Mouse (Mus musculus) T-helper 2 cell (primary cell): ENCODE data around the gene Ctsd.

Experiments used
- in situ Hi-C: fragments of 300-600 bp; cut with MboI, MseI; formaldehyde crosslinking; loops from one replicate; pipeline ENCODE4 v1.15.1; 2025; ENCODE audit warnings: high pct_unique_total_duplicates

The Ctsd gene

GRCm38 (mm10) chr7:142335151-142335550 is 52.7 kb downstream of the Ctsd start:
- in situ Hi-C loops, result loop anchor here (5.0 to 10.0 kb wide), 2 partner anchors 102 to 250 kb away; no protein-coding TSS in a partner anchor

GRCm38 (mm10) chr7:142334246-142334645 is 53.6 kb downstream of the Ctsd start:
- in situ Hi-C loops, result loop anchor here (5.0 to 10.0 kb wide), 2 partner anchors 251 to 343 kb away; no protein-coding TSS in a partner anchor

- in situ Hi-C loops, result loop anchor here (5.0 to 10.0 kb wide), 2 partner anchors 252 to 345 kb away; no protein-coding TSS in a partner anchor
These were observed 55.1 kb downstream of the Ctsd start for GRCm38 (mm10) chr7:142332741-142333140.

- in situ Hi-C loops, result loop anchor here (5.0 to 10.0 kb wide), 2 partner anchors 254 to 346 kb away; no protein-coding TSS in a partner anchor
These were observed 56.6 kb downstream of the Ctsd start for GRCm38 (mm10) chr7:142331281-142331680.

GRCm38 (mm10) chr7:142330271-142330724 is 57.5 kb downstream of the Ctsd start:
- in situ Hi-C loops, result loop anchor here (5.0 to 10.0 kb wide), 2 partner anchors 255 to 347 kb away; no protein-coding TSS in a partner anchor

GRCm38 (mm10) chr7:142328507-142328906 is 59.3 kb downstream of the Ctsd start:
- in situ Hi-C loops, result no loop called here

GRCm38 (mm10) chr7:142326714-142327445 is 61.0 kb downstream of the Ctsd start:
- in situ Hi-C loops, result no loop called here
